Mouse (Mus musculus) midbrain, embryonic 16.5 days (tissue): ENCODE results near the gene Dennd4c. TPM values are rescaled to one million over a fixed set of nuclear protein-coding genes. Genes with fewer than 3 reads are reported as not detected.

Experiments used
- ATAC-seq: fragments of 200-750 bp; cut with Nextera tagmentation; 2 replicates; pipeline ENCODE4 v1.8.0; 2017; ENCODE audit warnings: moderate TSS enrichment
- H3K27ac ChIP-seq: fragments of 300-500 bp; sonication (generic); 2 replicates; pipeline ENCODE4 v1.5.1; 2014; ENCODE audit warnings: mild to moderate bottlenecking, low read length, mixed read lengths
- H3K27me3 ChIP-seq: fragments of 300-500 bp; sonication (generic); 2 replicates; pipeline ENCODE4 v1.6.1; 2014; ENCODE audit warnings: low read depth, low read length, mixed read lengths; ENCODE audit not compliant: control insufficient read depth, insufficient read depth
- H3K36me3 ChIP-seq: fragments of 300-500 bp; sonication (generic); 2 replicates; pipeline ENCODE4 v1.6.1; 2014; ENCODE audit warnings: mild to moderate bottlenecking, low read length, moderate library complexity, mixed read lengths; ENCODE audit not compliant: control insufficient read depth, insufficient read depth
- H3K4me1 ChIP-seq: fragments of 300-500 bp; sonication (generic); 2 replicates; pipeline ENCODE4 v1.6.1; 2014; ENCODE audit warnings: mild to moderate bottlenecking, low read length, mixed read lengths; ENCODE audit not compliant: control insufficient read depth, insufficient read depth
- H3K4me2 ChIP-seq: fragments of 300-500 bp; sonication (generic); 2 replicates; pipeline ENCODE4 v1.6.1; 2014; ENCODE audit warnings: mild to moderate bottlenecking, low read length, mixed read lengths
- H3K4me3 ChIP-seq: fragments of 300-500 bp; sonication (generic); 2 replicates; pipeline ENCODE4 v1.5.1; 2014; ENCODE audit warnings: low read depth, mild to moderate bottlenecking, low read length, moderate library complexity, mixed read lengths
- H3K9ac ChIP-seq: fragments of 300-500 bp; sonication (generic); 2 replicates; pipeline ENCODE4 v1.6.1; 2014; ENCODE audit warnings: low read depth, low read length, mixed read lengths
- H3K9me3 ChIP-seq: fragments of 300-500 bp; sonication (generic); replicated peaks from 2 replicates; pipeline ENCODE4 v1.6.1; 2014; ENCODE audit warnings: mild to moderate bottlenecking, low read length, mixed read lengths; ENCODE audit not compliant: control insufficient read depth, poor library complexity, severe bottlenecking
- WGBS: fragments of 180-500 bp; shearing (Covaris S2); extraction: QIAGEN DNeasy Blood & Tissue Kit; methylation state at CpG from one replicate; pipeline ENCODE4 v1.1.7; 2014; 5-methylcytosine and 5-hydroxymethylcytosine counted together
- polyA plus RNA-seq: library from polyadenylated mRNA; unstranded; fragments of >200 nt; fragmentation: Nextera tagmentation; extraction: Ambion mirVana; gene quantifications from 2 replicates; pipeline ENCODE4 v1.2.1, GENCODE M21; 2015

Dennd4c gene
- polyA plus RNA-seq, 1 experiment from 2014 or later, result 2.1 TPM

DNA sequence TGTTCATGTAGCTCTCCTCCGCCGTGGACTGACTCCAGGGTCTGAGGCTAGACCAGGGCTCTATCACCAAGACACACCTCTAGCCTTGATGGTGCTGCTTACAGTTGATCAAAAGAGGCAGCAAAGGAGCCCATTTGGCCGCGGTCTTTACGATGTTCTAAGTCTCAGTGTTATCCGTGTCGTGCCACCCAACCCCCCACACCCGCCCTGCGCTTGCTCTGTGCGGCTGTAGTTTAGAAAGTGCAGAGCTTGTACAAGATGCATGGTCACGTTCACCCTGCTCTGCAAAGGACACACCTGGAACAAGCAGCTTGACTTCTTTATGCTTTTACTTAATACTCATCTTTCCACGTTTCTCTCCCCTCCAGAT lies 137.4 kb downstream of the Dennd4c start:
- H3K9me3 ChIP-seq, result no peaks in the 10 kb centered on the region
- H3K27me3 ChIP-seq, result no peaks in the 10 kb centered on the region
- no peak overlapping the region for H3K9ac ChIP-seq
- no peak for ATAC-seq
- H3K4me1 ChIP-seq, result no peaks in the 10 kb centered on the region
- H3K27ac ChIP-seq, result no peak overlapping the region
- 60% methylated on average over 12 of the region's 12 CpGs for WGBS
- H3K36me3 ChIP-seq, result no peaks in the 10 kb centered on the region
- peak overlapping the region; percentile 46 for H3K4me2 ChIP-seq
- peak overlapping the region; percentile 19 for H3K4me3 ChIP-seq

DNA sequence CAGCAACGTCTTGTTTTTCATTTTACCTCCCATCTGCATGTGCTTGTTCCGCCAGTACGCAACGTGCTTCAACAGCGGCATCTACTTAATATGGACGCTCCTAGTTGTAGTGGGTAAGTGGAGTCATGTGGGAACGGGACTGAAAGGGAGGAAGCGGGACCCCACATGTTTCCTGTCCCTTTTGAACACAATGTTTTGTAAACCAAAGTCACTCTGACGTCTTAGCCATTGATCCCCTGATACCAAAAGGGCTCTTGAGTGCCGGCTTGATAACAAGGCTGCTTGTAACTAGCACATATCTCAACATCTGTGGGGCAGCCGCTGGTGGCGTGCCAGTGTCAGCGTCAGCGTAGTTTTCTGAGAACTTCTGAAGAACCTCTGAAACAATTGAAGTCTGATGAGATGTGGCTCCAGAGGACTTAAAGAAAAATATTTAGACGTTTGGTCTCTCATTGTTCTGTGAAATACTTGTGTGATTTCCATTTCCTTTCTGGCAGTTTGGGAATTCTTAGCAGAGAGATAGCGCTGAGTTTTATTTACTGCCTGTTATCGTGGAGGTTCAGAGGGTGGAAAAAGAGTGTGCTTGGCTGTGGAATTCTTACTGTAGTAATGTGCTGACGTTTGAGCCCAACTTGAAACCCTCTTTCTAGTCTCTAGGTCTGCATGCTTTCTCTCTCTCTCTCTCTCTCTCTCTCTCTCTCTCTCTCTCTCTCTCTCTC lies 138.0 kb downstream of the Dennd4c start:
- Histone ChIP-seq H3K9me3 (no peaks in the 10 kb centered on the region), H3K9ac (no peak overlapping the region), H3K27ac (no peak overlapping the region), H3K4me3 (peak overlapping the region; percentile 19), H3K27me3 (no peaks in the 10 kb centered on the region), H3K36me3 (no peaks in the 10 kb centered on the region), H3K4me2 (peak overlapping the region; percentile 46), H3K4me1 (no peaks in the 10 kb centered on the region)
- ATAC-seq, result no peak
- 43% methylated on average over 18 of the region's 18 CpGs for WGBS

DNA sequence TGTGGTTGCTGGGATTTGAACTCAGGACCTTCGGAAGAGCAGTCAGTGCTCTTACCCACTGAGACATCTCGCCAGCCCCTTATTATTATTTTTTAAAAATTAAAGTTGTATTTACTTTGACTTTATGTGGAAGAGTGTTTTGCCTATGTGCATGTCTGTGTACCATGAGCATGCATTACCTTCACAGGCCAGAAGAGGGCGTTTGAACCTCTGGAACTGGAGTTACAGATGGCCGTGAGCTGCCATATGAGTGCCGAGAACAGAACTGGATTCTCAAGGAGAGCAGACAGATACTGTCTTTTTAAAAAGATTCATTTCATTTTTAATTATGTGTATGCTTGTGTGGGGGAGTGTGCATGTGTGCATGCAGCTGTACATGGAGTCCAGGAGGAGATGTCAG lies 139.5 kb downstream of the Dennd4c start:
- Histone ChIP-seq H3K4me2 (no peak overlapping the region), H3K9me3 (no peaks in the 10 kb centered on the region), H3K27ac (no peak overlapping the region), H3K4me1 (no peaks in the 10 kb centered on the region), H3K4me3 (no peak overlapping the region), H3K27me3 (no peaks in the 10 kb centered on the region), H3K9ac (no peak overlapping the region), H3K36me3 (no peaks in the 10 kb centered on the region)
- 71% methylated on average over 5 of the region's 5 CpGs for WGBS
- ATAC-seq, result no peak

DNA sequence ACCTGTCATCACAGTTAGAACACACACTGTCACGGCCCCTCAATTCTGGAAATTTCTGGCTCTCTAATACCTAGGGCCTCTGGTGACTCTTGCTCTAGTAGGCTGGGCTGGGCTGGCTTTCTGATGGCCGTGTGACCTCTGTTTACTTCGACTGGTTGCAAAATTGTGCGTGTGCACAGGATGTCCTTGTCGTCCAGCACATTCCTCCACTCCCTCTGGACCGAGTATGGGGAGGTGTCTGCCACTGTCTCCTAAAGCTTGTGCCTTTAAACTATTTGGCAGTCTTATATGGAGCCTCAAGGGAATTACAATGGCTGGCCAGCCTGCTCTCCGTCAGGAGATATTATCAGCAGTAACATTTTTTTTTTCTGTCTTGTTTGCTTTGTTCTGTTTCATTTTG lies 149.1 kb downstream of the Dennd4c start:
- Histone ChIP-seq H3K27me3 (no peaks in the 10 kb centered on the region), H3K9ac (no peak overlapping the region), H3K27ac (no peak overlapping the region), H3K4me3 (no peak overlapping the region), H3K4me2 (no peak overlapping the region), H3K36me3 (no peaks in the 10 kb centered on the region), H3K9me3 (no peaks in the 10 kb centered on the region), H3K4me1 (no peaks in the 10 kb centered on the region)
- no peak for ATAC-seq
- WGBS, result 81% methylated on average over 7 of the region's 7 CpGs

DNA sequence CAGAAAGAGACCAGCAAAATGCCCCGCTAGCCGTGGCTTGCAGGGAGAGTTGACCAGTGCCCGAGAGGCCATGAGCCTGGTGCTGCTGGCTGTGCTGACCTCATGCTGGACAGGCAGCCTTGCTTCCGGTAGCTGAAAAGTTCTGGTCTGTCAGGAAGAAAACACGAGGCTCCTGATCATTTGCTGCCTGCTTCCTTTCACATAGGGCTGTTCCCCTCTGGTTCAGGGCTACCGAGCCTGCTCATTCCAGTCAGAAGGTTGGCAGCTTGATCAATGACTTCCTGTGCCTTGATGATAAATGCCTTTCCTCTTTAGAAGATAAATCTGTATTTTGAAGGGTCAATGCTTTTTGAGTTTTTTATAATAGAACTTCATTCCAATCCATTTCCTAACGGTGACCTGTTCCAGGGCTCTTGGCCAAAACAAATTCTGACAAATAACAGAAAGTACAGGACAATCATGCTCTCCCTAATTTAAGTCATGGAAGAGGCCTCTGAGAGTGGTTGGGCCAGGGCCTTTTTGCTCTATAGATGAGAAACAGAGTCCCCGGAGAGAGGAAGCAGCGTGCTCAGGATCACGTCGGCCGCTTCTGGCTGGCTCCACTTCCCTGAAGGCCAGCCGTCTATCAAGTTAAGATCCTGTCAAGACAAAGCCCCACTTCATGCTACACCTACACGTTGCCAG lies 150.6 kb downstream of the Dennd4c start:
- Histone ChIP-seq H3K4me3 (no peak overlapping the region), H3K36me3 (no peaks in the 10 kb centered on the region), H3K27me3 (no peaks in the 10 kb centered on the region), H3K4me1 (no peaks in the 10 kb centered on the region), H3K9me3 (no peaks in the 10 kb centered on the region), H3K4me2 (no peak overlapping the region), H3K27ac (no peak overlapping the region), H3K9ac (no peak overlapping the region)
- 71% methylated on average over 14 of the region's 14 CpGs for WGBS
- no peak for ATAC-seq

Other genes with a start within 250 kb of the Dennd4c start
- not detected in 2 replicates for gene Saxo1, start 190.2 kb upstream of the Dennd4c start, polyA plus RNA-seq
- gene Rraga, start 172.9 kb upstream of the Dennd4c start, polyA plus RNA-seq, result 156 and 169 TPM in 2 replicates
- gene Haus6, start 136.5 kb upstream of the Dennd4c start, polyA plus RNA-seq, result 4.0 and 5.6 TPM in 2 replicates
- 38.2 and 40.2 TPM in 2 replicates for gene Plin2, start 78.5 kb upstream of the Dennd4c start, polyA plus RNA-seq
- 320 and 367 TPM in 2 replicates for gene Rps6, start 108.9 kb downstream of the Dennd4c start, polyA plus RNA-seq
- gene Acer2, start 125.8 kb downstream of the Dennd4c start, polyA plus RNA-seq, result 22.0 and 22.7 TPM in 2 replicates